Mouse (Mus musculus) ES-Bruce4 (cell line): ENCODE data around the gene Apoc1. TPM values are rescaled to one million over a fixed set of nuclear protein-coding genes. Genes with fewer than 3 reads are reported as not detected.

Experiments used
- H3K27ac ChIP-seq: 2 replicates; pipeline ENCODE4 v1.5.1; 2012; ENCODE audit warnings: low read length, inconsistent platforms; ENCODE audit not compliant: insufficient read depth
- H3K27me3 ChIP-seq: 2 replicates; pipeline ENCODE4 v1.6.1; 2012; ENCODE audit warnings: mild to moderate bottlenecking, low read length, inconsistent platforms; ENCODE audit not compliant: control insufficient read depth, poor library complexity, insufficient read depth, severe bottlenecking
- H3K36me3 ChIP-seq: 2 replicates; pipeline ENCODE4 v1.6.1; 2012; ENCODE audit warnings: inconsistent platforms, mild to moderate bottlenecking, low read length, moderate library complexity; ENCODE audit not compliant: control insufficient read depth, poor library complexity, insufficient read depth, severe bottlenecking
- H3K4me1 ChIP-seq: one replicate; pipeline ENCODE4 v1.8.1; 2011; ENCODE audit warnings: low read length; ENCODE audit not compliant: control insufficient read depth, insufficient read depth
- H3K4me3 ChIP-seq: 2 replicates; pipeline ENCODE4 v1.5.1; 2011; ENCODE audit warnings: low read depth, mild to moderate bottlenecking, low read length
- H3K9ac ChIP-seq: 2 replicates; pipeline ENCODE4 v1.6.1; 2012; ENCODE audit warnings: low read depth, mild to moderate bottlenecking, inconsistent platforms; ENCODE audit not compliant: poor library complexity, severe bottlenecking
- H3K9me3 ChIP-seq: replicated peaks from 2 replicates; pipeline ENCODE4 v1.6.1; 2012; ENCODE audit warnings: mild to moderate bottlenecking, low read length, inconsistent platforms; ENCODE audit not compliant: control insufficient read depth, poor library complexity, insufficient read depth, severe bottlenecking
- CTCF ChIP-seq: IDR thresholded peaks from one replicate; pipeline ENCODE4 v1.8.1; 2011; ENCODE audit warnings: low read depth, low read length
- EP300 ChIP-seq: IDR thresholded peaks from 2 replicates; pipeline ENCODE4 v1.6.1; 2011; ENCODE audit warnings: low read depth, low read length; ENCODE audit not compliant: insufficient read depth
- POLR2A ChIP-seq: IDR thresholded peaks from one replicate; pipeline ENCODE4 v1.8.1; 2011; ENCODE audit warnings: low read length; ENCODE audit not compliant: insufficient read depth
- polyA plus RNA-seq: library from polyadenylated mRNA; stranded (reverse); fragments of >200 nt; gene quantifications from 2 replicates; pipeline ENCODE4 v1.2.4, GENCODE M21; 2011; ENCODE audit warnings: low read depth; ENCODE audit not compliant: missing spikeins, insufficient read depth, insufficient read length

Apoc1 gene
- polyA plus RNA-seq, 1 experiment = 93.2 TPM

DNA sequence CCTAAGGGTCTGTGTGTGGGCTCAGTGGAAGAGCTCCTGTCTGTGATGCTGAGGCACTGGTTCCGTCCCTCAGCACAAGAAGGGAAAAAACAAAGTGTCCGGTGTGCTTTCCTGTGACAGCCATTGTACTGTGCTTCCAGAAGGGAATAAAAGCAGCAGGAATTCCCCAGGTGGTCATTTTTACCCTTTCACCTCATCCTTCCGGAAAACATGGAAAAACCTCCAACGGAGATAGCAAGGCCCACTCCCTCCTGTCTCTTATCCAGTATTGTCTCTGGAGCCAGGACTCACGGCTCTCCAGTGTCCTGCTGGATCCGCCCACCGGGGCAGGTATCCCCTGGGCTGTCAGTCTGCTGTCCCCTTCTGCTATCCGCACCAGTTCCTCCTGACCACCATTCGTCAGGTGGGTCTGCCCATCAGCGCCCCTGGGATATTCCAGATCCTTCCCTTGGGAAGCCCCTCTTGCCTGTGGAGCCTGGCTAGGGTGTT, 41.8 kb upstream of the Apoc1 start:
- Histone ChIP-seq H3K27me3 (no peaks in the 10 kb centered on the region), H3K9ac (no peak overlapping the region), H3K9me3 (0 out of 2 replicates have a peak, but pooled peaks cover 4% of the 10 kb centered on the region), H3K4me3 (no peak overlapping the region), H3K36me3 (peaks cover 68% of the 10 kb centered on the region), H3K27ac (no peak overlapping the region), H3K4me1 (no peaks in the 10 kb centered on the region)
- TF ChIP-seq POLR2A = no peak
- no peak for TF ChIP-seq EP300
- TF ChIP-seq CTCF = no peak

DNA sequence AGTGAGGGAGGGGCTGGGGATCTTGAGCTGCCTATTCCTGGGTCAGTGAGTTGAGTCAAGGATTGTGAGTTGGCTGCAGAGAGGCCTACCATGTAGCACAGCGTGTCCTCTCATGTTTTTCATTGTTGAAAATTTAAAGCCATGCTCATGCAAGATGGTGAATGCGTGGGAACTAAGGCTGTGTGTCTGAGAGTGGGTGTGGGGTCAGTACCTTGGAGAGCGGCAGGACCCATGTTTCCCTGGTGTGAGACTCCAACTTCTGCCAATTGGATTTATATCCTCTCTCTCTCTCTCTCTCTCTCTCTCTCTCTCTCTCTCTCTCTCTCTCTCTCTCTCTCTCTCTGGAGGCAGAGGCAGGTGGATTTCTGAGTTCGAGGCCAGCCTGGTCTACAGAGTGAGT, 34.1 kb upstream of the Apoc1 start:
- Histone ChIP-seq H3K4me1 (no peaks in the 10 kb centered on the region), H3K36me3 (peaks cover 62% of the 10 kb centered on the region), H3K9ac (no peak overlapping the region), H3K9me3 (no peaks in the 10 kb centered on the region), H3K4me3 (no peak overlapping the region), H3K27me3 (no peaks in the 10 kb centered on the region), H3K27ac (no peak overlapping the region)
- no peak for TF ChIP-seq EP300
- no peak for TF ChIP-seq CTCF
- TF ChIP-seq POLR2A = no peak

GRCm38 (mm10) chr7:19724167-19724566, 31.7 kb upstream of the Apoc1 start:
- Histone ChIP-seq H3K27me3 (no peaks in the 10 kb centered on the region), H3K27ac (no peak overlapping the region), H3K4me3 (no peak overlapping the region), H3K9me3 (no peaks in the 10 kb centered on the region; the same call in 1 of the 2 replicates), H3K4me1 (no peaks in the 10 kb centered on the region), H3K9ac (no peak overlapping the region), H3K36me3 (peaks cover 38% of the 10 kb centered on the region)
- TF ChIP-seq POLR2A (no peak), CTCF (no peak), EP300 (no peak)

GRCm38 (mm10) chr7:19722754-19723195, 30.3 kb upstream of the Apoc1 start:
- Histone ChIP-seq H3K4me1 (no peaks in the 10 kb centered on the region), H3K36me3 (peaks cover 30% of the 10 kb centered on the region), H3K4me3 (no peak overlapping the region), H3K27ac (no peak overlapping the region), H3K9me3 (no peaks in the 10 kb centered on the region; the same call in 1 of the 2 replicates), H3K9ac (no peak overlapping the region), H3K27me3 (no peaks in the 10 kb centered on the region)
- no peak for TF ChIP-seq POLR2A
- TF ChIP-seq EP300 = no peak
- no peak for TF ChIP-seq CTCF

DNA sequence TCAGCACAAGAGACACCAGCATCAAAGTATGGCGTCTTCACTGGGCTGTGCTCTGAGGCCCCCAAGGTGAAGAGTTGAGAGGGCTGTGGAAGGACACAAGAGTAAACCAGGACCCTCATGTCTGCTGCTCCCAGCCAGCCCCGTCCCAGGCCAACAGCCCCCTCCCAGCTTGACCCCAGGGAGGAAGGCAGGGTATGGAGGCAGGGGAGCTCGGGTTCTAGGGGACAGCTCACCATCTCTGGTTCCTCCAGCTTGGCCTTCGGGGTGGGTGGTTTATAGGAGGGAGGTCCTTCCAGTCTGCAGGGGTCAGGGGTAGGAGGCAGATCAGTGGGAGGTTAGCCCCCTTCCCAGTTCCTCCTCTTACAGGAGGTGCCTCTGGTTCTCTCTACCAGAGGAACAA, 26.7 kb upstream of the Apoc1 start:
- peaks cover 7% of the 10 kb centered on the region for H3K36me3 ChIP-seq
- H3K4me1 ChIP-seq = no peaks in the 10 kb centered on the region
- H3K27ac ChIP-seq = no peak overlapping the region
- no peaks in the 10 kb centered on the region for H3K27me3 ChIP-seq
- no peak overlapping the region for H3K9ac ChIP-seq
- no peak overlapping the region for H3K4me3 ChIP-seq
- no peaks in the 10 kb centered on the region; the same call in 1 of the 2 replicates for H3K9me3 ChIP-seq
- TF ChIP-seq CTCF = no peak
- no peak for TF ChIP-seq POLR2A

- H3K36me3 ChIP-seq = peaks cover 6% of the 10 kb centered on the region; the same call in 1 of the 2 replicates
- no peaks in the 10 kb centered on the region for H3K27me3 ChIP-seq
- H3K27ac ChIP-seq = no peak overlapping the region
- no peak overlapping the region for H3K4me3 ChIP-seq
- H3K4me1 ChIP-seq = no peaks in the 10 kb centered on the region
- no peaks in the 10 kb centered on the region; the same call in 1 of the 2 replicates for H3K9me3 ChIP-seq
- H3K9ac ChIP-seq = no peak overlapping the region
- TF ChIP-seq POLR2A (no peak), CTCF (no peak), EP300 (no peak)
Measured at GRCm38 (mm10) chr7:19718297-19718952, 26.0 kb upstream of the Apoc1 start.
